Mouse (Mus musculus): ENCODE measurements around the gene Prodh2.

GRCm38 (mm10) chr7:30534633-30535577, 41.5 kb downstream of the Prodh2 start, which contains the start of gene Arhgap33:
- no peak for TF ChIP-seq CTCF (IDR thresholded peaks at IDR 0.05; ENCODE audit: low read depth)
- no peak for TF ChIP-seq EP300 (IDR thresholded peaks at IDR 0.05; ENCODE audit: low read depth)
